Mouse (Mus musculus): ENCODE measurements around the gene Slc25a38.

DNA sequence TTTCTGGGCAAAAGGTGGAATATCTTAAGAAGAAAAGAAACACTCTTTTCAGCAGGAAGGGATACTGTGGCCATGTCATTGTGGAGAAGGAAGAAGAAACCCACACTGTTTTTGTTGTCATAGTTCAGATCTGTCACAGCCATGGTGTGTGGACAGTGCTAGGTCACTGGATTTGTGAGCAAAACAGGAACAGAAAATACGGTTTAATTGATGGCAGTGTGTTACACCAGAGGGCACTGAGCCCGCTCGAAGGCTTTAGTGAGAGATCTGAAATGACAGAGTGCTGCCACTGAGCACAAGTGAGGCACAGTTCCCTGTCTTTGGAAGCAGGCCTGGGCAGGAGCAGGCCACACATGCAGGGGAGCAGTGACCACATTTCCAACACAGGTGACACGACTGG, 8.0 kb downstream of the Slc25a38 start:
- TF ChIP-seq CTCF (IDR thresholded peaks at IDR 0.05; ENCODE audit: borderline replicate concordance, insufficient read depth, low read length) (no peak), POLR2A (IDR thresholded peaks at IDR 0.05; ENCODE audit: low read depth, low read length) (no peak)
